Mouse (Mus musculus) liver, postnatal 0 days (tissue): ENCODE results near the gene Tnpo1. TPM values are rescaled to one million over a fixed set of nuclear protein-coding genes. Genes with fewer than 3 reads are reported as not detected.

Source experiments
- ATAC-seq: fragments of 200-750 bp; cut with Nextera tagmentation; 2 replicates; pipeline ENCODE4 v1.8.0; 2017; ENCODE audit warnings: mild to moderate bottlenecking, moderate library complexity
- DNase-seq: peaks from one replicate; pipeline ENCODE4 v3.0.0-alpha.2; 2016
- H3K27ac ChIP-seq: fragments of 300-500 bp; sonication (generic); 2 replicates; pipeline ENCODE4 v1.5.1; 2014; ENCODE audit warnings: antibody characterized with exemption, moderate library complexity, mild to moderate bottlenecking, low read depth
- H3K27me3 ChIP-seq: fragments of 300-500 bp; sonication (generic); 2 replicates; pipeline ENCODE4 v1.6.1; 2014; ENCODE audit warnings: low read length, control low read depth, mixed read lengths; ENCODE audit not compliant: insufficient read depth
- H3K36me3 ChIP-seq: fragments of 300-500 bp; sonication (generic); replicated peaks from 2 replicates; pipeline ENCODE4 v1.6.1; 2014; ENCODE audit warnings: mild to moderate bottlenecking, control low read depth, low read length, moderate library complexity, mixed read lengths; ENCODE audit not compliant: insufficient read depth
- H3K4me1 ChIP-seq: fragments of 300-500 bp; sonication (generic); 2 replicates; pipeline ENCODE4 v1.6.1; 2014; ENCODE audit warnings: antibody characterized with exemption, mild to moderate bottlenecking, control low read depth; ENCODE audit not compliant: insufficient read depth
- H3K4me2 ChIP-seq: fragments of 300-500 bp; sonication (generic); 2 replicates; pipeline ENCODE4 v1.6.1; 2014; ENCODE audit warnings: low read depth, mild to moderate bottlenecking, low read length, moderate library complexity, mixed read lengths
- H3K4me3 ChIP-seq: fragments of 300-500 bp; sonication (generic); 2 replicates; pipeline ENCODE4 v1.5.1; 2014; ENCODE audit warnings: low read depth, low read length
- H3K9ac ChIP-seq: fragments of 300-500 bp; sonication (generic); replicated peaks from 2 replicates; pipeline ENCODE4 v1.6.1; 2014; ENCODE audit warnings: mild to moderate bottlenecking, moderate library complexity
- H3K9me3 ChIP-seq: fragments of 300-500 bp; sonication (generic); 2 replicates; pipeline ENCODE4 v1.6.1; 2016; ENCODE audit warnings: mild to moderate bottlenecking, control low read depth, low read length, mixed read lengths
- CTCF ChIP-seq: sonication (generic); IDR thresholded peaks from 2 replicates; pipeline ENCODE4 v1.5.1; 2016; ENCODE audit warnings: antibody characterized with exemption, low read depth
- EP300 ChIP-seq: IDR thresholded peaks from 2 replicates; pipeline ENCODE4 v1.6.1; 2016; ENCODE audit warnings: antibody characterized with exemption, low read depth, mild to moderate bottlenecking
- WGBS: fragments of 180-500 bp; shearing (Covaris S2); extraction: QIAGEN DNeasy Blood & Tissue Kit; methylation state at CpG from one replicate; pipeline ENCODE4 v1.1.7; 2014; ENCODE audit not compliant: insufficient replicate concordance; 5-methylcytosine and 5-hydroxymethylcytosine counted together
- polyA plus RNA-seq: library from polyadenylated mRNA; unstranded; fragments of >200 nt; fragmentation: Nextera tagmentation; extraction: Ambion mirVana; gene quantifications from 2 replicates; pipeline ENCODE4 v1.2.1, GENCODE M21; 2015

Tnpo1 gene
- polyA plus RNA-seq, 1 experiment from 2014 or later, result 14.0 TPM

DNA sequence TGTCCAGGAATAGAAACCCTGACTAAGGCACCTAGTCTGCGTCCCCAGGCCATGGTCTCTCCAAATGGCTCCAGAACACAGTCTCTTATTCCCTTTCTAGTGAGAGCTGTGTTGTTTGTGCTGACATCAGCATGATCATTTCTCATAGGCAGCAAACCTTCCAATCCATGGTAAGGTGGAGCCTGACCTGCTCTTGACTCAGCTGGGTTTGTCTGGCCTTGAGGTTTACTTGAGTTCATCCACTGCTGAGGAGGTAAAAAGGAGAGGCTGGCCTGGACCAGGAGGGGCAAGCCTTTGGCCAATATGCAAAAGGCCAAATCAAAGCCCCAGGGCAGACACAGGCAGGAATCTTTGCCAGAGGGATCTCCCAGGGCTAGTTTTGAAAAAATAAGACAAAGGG is 37.4 kb upstream of the Tnpo1 start:
- H3K9ac ChIP-seq, result no peak overlapping the region
- TF ChIP-seq CTCF (no peak), EP300 (no peak)
- no peaks in the 10 kb centered on the region for H3K27me3 ChIP-seq
- no peak overlapping the region for H3K4me3 ChIP-seq
- no peak overlapping the region for H3K27ac ChIP-seq
- ATAC-seq (no peak), DNase-seq (no peak)
- 76% methylated on average over 1 of the region's 1 CpGs for WGBS
- H3K4me1 ChIP-seq, result peaks cover 6% of the 10 kb centered on the region; the same call in 1 of the 2 replicates
- H3K4me2 ChIP-seq, result no peak overlapping the region
- H3K9me3 ChIP-seq, result no peaks in the 10 kb centered on the region
- no peaks in the 10 kb centered on the region for H3K36me3 ChIP-seq

DNA sequence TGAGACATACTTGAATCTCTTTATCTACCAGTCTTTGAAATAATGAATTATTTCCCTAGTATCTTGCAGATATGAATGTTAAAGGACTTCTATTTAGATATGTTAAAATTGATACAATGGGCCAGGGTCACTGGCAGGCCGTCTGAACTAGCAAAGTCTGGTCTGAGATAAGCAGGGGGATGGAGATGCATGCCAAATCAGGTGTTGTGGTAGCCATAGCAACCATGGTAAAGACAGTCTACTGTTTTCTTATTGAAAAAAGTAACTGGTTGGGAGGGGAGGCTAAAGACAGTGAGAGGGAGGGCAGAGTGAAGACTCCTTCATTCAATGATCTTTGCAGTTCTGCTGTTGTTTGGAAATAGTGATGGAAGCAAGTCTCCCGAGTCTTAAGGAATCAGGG is 32.0 kb upstream of the Tnpo1 start:
- no peak overlapping the region for H3K27ac ChIP-seq
- DNase-seq (no peak), ATAC-seq (no peak)
- no peak overlapping the region for H3K4me2 ChIP-seq
- 60% methylated on average over 2 of the region's 2 CpGs for WGBS
- H3K4me1 ChIP-seq, result peaks cover 18% of the 10 kb centered on the region
- no peak overlapping the region for H3K9ac ChIP-seq
- H3K4me3 ChIP-seq, result no peak overlapping the region
- no peaks in the 10 kb centered on the region for H3K36me3 ChIP-seq
- TF ChIP-seq EP300, result no peak
- no peak for TF ChIP-seq CTCF
- no peaks in the 10 kb centered on the region for H3K27me3 ChIP-seq
- H3K9me3 ChIP-seq, result no peaks in the 10 kb centered on the region

DNA sequence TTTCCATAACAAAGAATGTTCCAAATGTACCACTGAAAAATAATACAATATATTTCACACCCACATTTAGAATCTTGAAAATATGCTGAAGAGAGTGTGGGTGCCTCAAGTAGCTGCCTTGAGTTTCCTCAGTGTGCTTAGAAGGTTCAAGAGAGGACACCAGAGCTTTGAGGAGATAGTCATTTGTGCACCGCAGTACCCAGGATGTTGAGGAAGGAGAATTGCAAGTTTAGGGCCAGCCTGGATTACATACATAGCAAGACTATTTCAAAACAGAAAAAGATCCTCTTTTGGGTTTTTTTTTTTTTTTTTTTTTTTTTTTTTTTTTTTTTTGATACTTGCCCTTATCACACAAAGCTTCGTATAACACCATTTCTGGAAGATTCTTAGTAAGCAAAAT is 30.0 kb upstream of the Tnpo1 start:
- H3K4me1 ChIP-seq, result peaks cover 18% of the 10 kb centered on the region
- H3K9ac ChIP-seq, result no peak overlapping the region; the same call in 1 of the 2 replicates
- 37% methylated on average over 2 of the region's 2 CpGs for WGBS
- 0 out of 2 replicates have a peak overlapping the region, but pooled peaks have one; percentile 20 for H3K4me3 ChIP-seq
- H3K36me3 ChIP-seq, result no peaks in the 10 kb centered on the region
- TF ChIP-seq CTCF (no peak), EP300 (no peak)
- H3K27ac ChIP-seq, result peak overlapping the region; percentile 93
- no peaks in the 10 kb centered on the region for H3K9me3 ChIP-seq
- DNase-seq (no peak), ATAC-seq (no peak)
- no peaks in the 10 kb centered on the region for H3K27me3 ChIP-seq
- peak overlapping the region; percentile 53 for H3K4me2 ChIP-seq

DNA sequence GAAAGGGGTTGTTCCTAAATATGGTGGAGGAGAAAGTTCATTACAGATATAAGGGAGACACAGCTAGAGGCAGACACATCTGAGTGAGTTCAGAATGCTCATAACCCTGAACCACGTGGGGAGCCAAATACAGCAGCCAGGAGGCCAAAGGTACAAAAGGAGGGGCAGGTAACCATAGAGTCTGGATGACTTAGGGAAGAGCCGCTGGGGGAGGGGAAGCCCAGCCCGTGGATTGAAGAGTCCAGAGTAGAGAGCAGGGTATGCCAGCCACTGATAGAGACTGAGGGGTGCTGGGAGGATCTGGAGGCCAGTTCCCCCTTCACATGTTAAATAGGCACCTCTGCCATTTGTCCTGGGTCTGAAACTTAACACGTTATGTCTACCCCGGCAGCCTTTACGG is 29.5 kb upstream of the Tnpo1 start:
- H3K27ac ChIP-seq, result peak overlapping the region; percentile 93
- no peak for TF ChIP-seq CTCF
- TF ChIP-seq EP300, result no peak
- no peaks in the 10 kb centered on the region for H3K27me3 ChIP-seq
- H3K9me3 ChIP-seq, result no peaks in the 10 kb centered on the region
- H3K4me3 ChIP-seq, result peak overlapping the region; percentile 20; the same call in 1 of the 2 replicates
- peak overlapping the region; percentile 53 for H3K4me2 ChIP-seq
- peak; percentile 65 for DNase-seq
- WGBS, result 57% methylated on average over 6 of the region's 6 CpGs
- peaks cover 18% of the 10 kb centered on the region for H3K4me1 ChIP-seq
- peak; percentile 93 for ATAC-seq
- H3K36me3 ChIP-seq, result no peaks in the 10 kb centered on the region
- H3K9ac ChIP-seq, result no peak overlapping the region; the same call in 1 of the 2 replicates

DNA sequence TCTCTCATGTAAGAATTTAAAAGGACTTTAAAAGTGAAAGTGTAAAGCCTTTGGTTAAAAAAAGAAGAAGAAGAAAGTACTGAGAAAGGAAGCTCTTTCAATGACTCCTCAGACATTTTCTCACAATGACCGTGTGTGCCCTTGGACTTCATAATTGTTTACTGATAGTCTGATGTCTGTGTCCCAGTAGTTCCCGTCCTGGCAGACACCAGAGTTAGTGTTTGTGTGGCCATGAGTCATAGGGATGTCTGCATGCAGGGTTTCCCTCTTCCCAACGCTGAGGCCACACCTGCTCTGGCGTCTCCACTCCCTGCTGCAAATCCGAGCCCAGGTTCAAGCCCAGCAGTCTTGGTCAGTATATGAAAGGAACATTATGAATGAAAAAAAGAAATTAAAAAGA is 29.0 kb upstream of the Tnpo1 start:
- Histone ChIP-seq H3K9me3 (no peaks in the 10 kb centered on the region), H3K27me3 (no peaks in the 10 kb centered on the region), H3K4me1 (peaks cover 18% of the 10 kb centered on the region), H3K4me3 (no peak overlapping the region), H3K27ac (peak overlapping the region; percentile 93), H3K36me3 (no peaks in the 10 kb centered on the region), H3K9ac (no peak overlapping the region), H3K4me2 (peak overlapping the region; percentile 53)
- 32% methylated on average over 5 of the region's 5 CpGs for WGBS
- TF ChIP-seq EP300 (peak; percentile 59; the same call in 1 of the 2 replicates), CTCF (no peak)
- ATAC-seq (peak; percentile 95), DNase-seq (peak; percentile 53)

DNA sequence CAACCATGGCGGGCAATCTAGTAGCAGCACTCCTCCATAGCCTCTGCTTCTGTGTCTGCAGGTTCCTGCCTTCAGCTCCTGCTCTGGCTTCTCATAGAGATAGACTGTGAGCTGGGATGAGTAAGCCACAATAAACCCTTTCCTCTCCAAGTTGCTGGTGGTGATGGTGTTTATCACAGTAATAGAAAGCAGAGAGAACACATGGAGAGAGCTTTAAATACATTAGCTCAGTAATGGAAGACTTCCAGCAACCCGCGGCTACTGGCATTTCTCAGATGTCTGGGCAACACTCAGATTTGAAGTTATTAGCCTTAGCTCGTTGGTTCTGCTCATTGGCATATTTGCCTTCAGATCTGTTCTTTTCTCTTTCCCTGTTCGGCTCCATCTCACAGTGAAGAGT is 27.6 kb upstream of the Tnpo1 start:
- 87% methylated on average over 5 of the region's 5 CpGs for WGBS
- Histone ChIP-seq H3K9me3 (no peaks in the 10 kb centered on the region), H3K4me3 (no peak overlapping the region), H3K9ac (no peak overlapping the region), H3K27ac (no peak overlapping the region), H3K27me3 (no peaks in the 10 kb centered on the region), H3K4me2 (no peak overlapping the region), H3K36me3 (no peaks in the 10 kb centered on the region), H3K4me1 (peaks cover 18% of the 10 kb centered on the region)
- TF ChIP-seq EP300 (no peak), CTCF (no peak)
- no peak for ATAC-seq
- DNase-seq, result no peak

DNA sequence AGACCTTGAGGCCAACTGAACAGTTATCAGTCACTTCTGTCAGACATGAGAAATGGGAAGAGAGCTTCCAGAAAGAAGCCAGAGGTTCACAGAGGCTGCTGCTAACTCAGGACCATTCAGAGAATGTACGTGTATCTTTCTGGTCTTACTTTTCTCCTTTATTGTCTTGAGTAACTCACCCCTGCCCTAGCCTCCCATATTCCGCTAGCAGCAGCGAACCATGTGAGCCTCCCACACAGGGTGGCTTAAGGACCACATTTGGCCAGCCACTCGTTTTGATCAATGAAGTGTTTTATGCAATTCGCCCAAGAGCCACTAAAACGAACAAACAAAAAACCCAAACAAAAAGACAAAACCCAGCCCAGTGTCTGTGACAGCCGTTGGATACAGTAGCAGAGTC is 25.8 kb upstream of the Tnpo1 start:
- Histone ChIP-seq H3K4me3 (no peak overlapping the region), H3K36me3 (no peaks in the 10 kb centered on the region), H3K9me3 (no peaks in the 10 kb centered on the region), H3K9ac (no peak overlapping the region), H3K27ac (no peak overlapping the region), H3K27me3 (no peaks in the 10 kb centered on the region), H3K4me1 (peaks cover 16% of the 10 kb centered on the region), H3K4me2 (no peak overlapping the region)
- 61% methylated on average over 7 of the region's 7 CpGs for WGBS
- DNase-seq (no peak), ATAC-seq (no peak)
- TF ChIP-seq EP300, result no peak
- no peak for TF ChIP-seq CTCF
